Mouse (Mus musculus) ES-Bruce4 (cell line): ENCODE data around the gene Sbf1. TPM values are rescaled to one million over a fixed set of nuclear protein-coding genes. Genes with fewer than 3 reads are reported as not detected.
A peak's percentile ranks its signal among the peaks of the same experiment; 100 is the strongest.

Experiments
- H3K27ac ChIP-seq: 2 replicates; pipeline ENCODE4 v1.5.1; 2012; ENCODE audit warnings: low read length, inconsistent platforms; ENCODE audit not compliant: insufficient read depth
- H3K27me3 ChIP-seq: 2 replicates; pipeline ENCODE4 v1.6.1; 2012; ENCODE audit warnings: mild to moderate bottlenecking, low read length, inconsistent platforms; ENCODE audit not compliant: control insufficient read depth, poor library complexity, insufficient read depth, severe bottlenecking
- H3K36me3 ChIP-seq: 2 replicates; pipeline ENCODE4 v1.6.1; 2012; ENCODE audit warnings: inconsistent platforms, mild to moderate bottlenecking, low read length, moderate library complexity; ENCODE audit not compliant: control insufficient read depth, poor library complexity, insufficient read depth, severe bottlenecking
- H3K4me1 ChIP-seq: one replicate; pipeline ENCODE4 v1.8.1; 2011; ENCODE audit warnings: low read length; ENCODE audit not compliant: control insufficient read depth, insufficient read depth
- H3K4me3 ChIP-seq: 2 replicates; pipeline ENCODE4 v1.5.1; 2011; ENCODE audit warnings: low read depth, mild to moderate bottlenecking, low read length
- H3K9ac ChIP-seq: 2 replicates; pipeline ENCODE4 v1.6.1; 2012; ENCODE audit warnings: low read depth, mild to moderate bottlenecking, inconsistent platforms; ENCODE audit not compliant: poor library complexity, severe bottlenecking
- H3K9me3 ChIP-seq: replicated peaks from 2 replicates; pipeline ENCODE4 v1.6.1; 2012; ENCODE audit warnings: mild to moderate bottlenecking, low read length, inconsistent platforms; ENCODE audit not compliant: control insufficient read depth, poor library complexity, insufficient read depth, severe bottlenecking
- CTCF ChIP-seq: IDR thresholded peaks from one replicate; pipeline ENCODE4 v1.8.1; 2011; ENCODE audit warnings: low read depth, low read length
- EP300 ChIP-seq: IDR thresholded peaks from 2 replicates; pipeline ENCODE4 v1.6.1; 2011; ENCODE audit warnings: low read depth, low read length; ENCODE audit not compliant: insufficient read depth
- POLR2A ChIP-seq: IDR thresholded peaks from one replicate; pipeline ENCODE4 v1.8.1; 2011; ENCODE audit warnings: low read length; ENCODE audit not compliant: insufficient read depth
- polyA plus RNA-seq: library from polyadenylated mRNA; stranded (reverse); fragments of >200 nt; gene quantifications from 2 replicates; pipeline ENCODE4 v1.2.4, GENCODE M21; 2011; ENCODE audit warnings: low read depth; ENCODE audit not compliant: missing spikeins, insufficient read depth, insufficient read length

Gene Sbf1
- polyA plus RNA-seq, 1 experiment: 51.5 TPM

- Histone ChIP-seq H3K9ac (no peak overlapping the region), H3K9me3 (no peaks in the 10 kb centered on the region), H3K36me3 (no peaks in the 10 kb centered on the region), H3K27ac (no peak overlapping the region), H3K4me1 (no peaks in the 10 kb centered on the region), H3K27me3 (no peaks in the 10 kb centered on the region), H3K4me3 (no peak overlapping the region)
- TF ChIP-seq EP300 (no peak), POLR2A (no peak), CTCF (no peak)
These were observed 25.0 kb upstream of the Sbf1 start for GRCm38 (mm10) chr15:89340136-89340535.

- H3K4me1 ChIP-seq: no peaks in the 10 kb centered on the region
- H3K27ac ChIP-seq: no peak overlapping the region
- no peak overlapping the region for H3K4me3 ChIP-seq
- H3K36me3 ChIP-seq: no peaks in the 10 kb centered on the region
- no peaks in the 10 kb centered on the region for H3K9me3 ChIP-seq
- no peaks in the 10 kb centered on the region for H3K27me3 ChIP-seq
- TF ChIP-seq EP300: no peak
- no peak for TF ChIP-seq POLR2A
- no peak for TF ChIP-seq CTCF
- H3K9ac ChIP-seq: no peak overlapping the region
These were observed 24.6 kb upstream of the Sbf1 start for GRCm38 (mm10) chr15:89339696-89340095.

GRCm38 (mm10) chr15:89336422-89336821 is 21.3 kb upstream of the Sbf1 start:
- Histone ChIP-seq H3K4me1 (no peaks in the 10 kb centered on the region), H3K9ac (no peak overlapping the region), H3K27ac (no peak overlapping the region), H3K36me3 (no peaks in the 10 kb centered on the region), H3K9me3 (no peaks in the 10 kb centered on the region), H3K27me3 (no peaks in the 10 kb centered on the region), H3K4me3 (peak overlapping the region; percentile 82)
- TF ChIP-seq POLR2A (no peak), CTCF (no peak), EP300 (no peak)

- H3K4me3 ChIP-seq: peak overlapping the region; percentile 10; the same call in 1 of the 2 replicates
- no peaks in the 10 kb centered on the region for H3K36me3 ChIP-seq
- no peaks in the 10 kb centered on the region for H3K27me3 ChIP-seq
- no peaks in the 10 kb centered on the region for H3K9me3 ChIP-seq
- H3K4me1 ChIP-seq: no peaks in the 10 kb centered on the region
- no peak overlapping the region for H3K27ac ChIP-seq
- H3K9ac ChIP-seq: no peak overlapping the region
- TF ChIP-seq EP300: no peak
- TF ChIP-seq POLR2A: no peak
These were observed 19.8 kb upstream of the Sbf1 start for GRCm38 (mm10) chr15:89334774-89335537.

GRCm38 (mm10) chr15:89334271-89334670 is 19.2 kb upstream of the Sbf1 start, which contains the start of gene Miox:
Gene Miox, plus strand, starts transcription at chr15:89334398.
- Histone ChIP-seq H3K4me3 (no peak within 1 kb of the TSS), H3K36me3 (no peaks in the 10 kb centered on the region), H3K9me3 (no peaks in the 10 kb centered on the region), H3K27me3 (no peaks in the 10 kb centered on the region), H3K9ac (no peak within 1 kb of the TSS), H3K27ac (no peak within 1 kb of the TSS), H3K4me1 (no peaks in the 10 kb centered on the region)
- no peak for TF ChIP-seq POLR2A
- TF ChIP-seq EP300: no peak
- no peak for TF ChIP-seq CTCF

GRCm38 (mm10) chr15:89326441-89326840 is 11.3 kb upstream of the Sbf1 start:
- TF ChIP-seq EP300: no peak
- no peak for TF ChIP-seq CTCF
- no peak for TF ChIP-seq POLR2A

GRCm38 (mm10) chr15:89323656-89324055 is 8.5 kb upstream of the Sbf1 start:
- Histone ChIP-seq H3K27me3 (no peaks in the 10 kb centered on the region), H3K36me3 (no peaks in the 10 kb centered on the region), H3K4me1 (no peaks in the 10 kb centered on the region), H3K27ac (no peak overlapping the region), H3K9me3 (no peaks in the 10 kb centered on the region), H3K4me3 (peak overlapping the region; percentile 71), H3K9ac (peak overlapping the region; percentile 41)
- TF ChIP-seq EP300 (no peak), POLR2A (no peak), CTCF (no peak)

More at GRCm38 (mm10) chr15:89326441-89326840, 11.3 kb upstream of the Sbf1 start:
- Histone ChIP-seq H3K9ac (no peak overlapping the region), H3K36me3 (no peaks in the 10 kb centered on the region), H3K4me3 (no peak overlapping the region), H3K27ac (no peak overlapping the region), H3K27me3 (no peaks in the 10 kb centered on the region), H3K9me3 (no peaks in the 10 kb centered on the region), H3K4me1 (no peaks in the 10 kb centered on the region)
